Mouse (Mus musculus) liver, embryonic 11.5 days (tissue): ENCODE measurements around the gene Ampd3. TPM values are rescaled to one million over a fixed set of nuclear protein-coding genes. Genes with fewer than 3 reads are reported as not detected.

Experiments
- ATAC-seq: fragments of 200-750 bp; cut with Nextera tagmentation; replicated peaks from 2 replicates; pipeline ENCODE4 v1.8.0; 2017; ENCODE audit warnings: moderate number of reproducible peaks, mild to moderate bottlenecking, moderate TSS enrichment, moderate library complexity; ENCODE audit not compliant: low FRiP score
- DNase-seq: peaks from one replicate; pipeline ENCODE4 v3.0.0-alpha.2; 2017; ENCODE audit warnings: low spot score
- H3K27ac ChIP-seq: fragments of 300-500 bp; sonication (generic); 2 replicates; pipeline ENCODE4 v1.5.1; 2014; ENCODE audit warnings: mild to moderate bottlenecking, low read depth, low read length, control low read depth
- H3K27me3 ChIP-seq: fragments of 300-500 bp; sonication (generic); replicated peaks from 2 replicates; pipeline ENCODE4 v1.6.1; 2014; ENCODE audit warnings: low read length, mixed read lengths; ENCODE audit not compliant: control insufficient read depth, insufficient read depth
- H3K36me3 ChIP-seq: fragments of 300-500 bp; sonication (generic); 2 replicates; pipeline ENCODE4 v1.6.1; 2014; ENCODE audit warnings: mild to moderate bottlenecking, low read length, moderate library complexity, mixed read lengths; ENCODE audit not compliant: control insufficient read depth, insufficient read depth
- H3K4me1 ChIP-seq: fragments of 300-500 bp; sonication (generic); replicated peaks from 2 replicates; pipeline ENCODE4 v1.6.1; 2014; ENCODE audit warnings: low read length, mixed read lengths; ENCODE audit not compliant: control insufficient read depth, insufficient read depth
- H3K4me2 ChIP-seq: fragments of 300-500 bp; sonication (generic); 2 replicates; pipeline ENCODE4 v1.6.1; 2014; ENCODE audit warnings: mild to moderate bottlenecking, control low read depth, moderate library complexity
- H3K4me3 ChIP-seq: fragments of 300-500 bp; sonication (generic); 2 replicates; pipeline ENCODE4 v1.5.1; 2014; ENCODE audit warnings: low read depth, low read length, control low read depth
- H3K9ac ChIP-seq: fragments of 300-500 bp; sonication (generic); 2 replicates; pipeline ENCODE4 v1.6.1; 2014; ENCODE audit warnings: low read depth, low read length, control low read depth
- H3K9me3 ChIP-seq: fragments of 300-500 bp; sonication (generic); 2 replicates; pipeline ENCODE4 v1.6.1; 2016; ENCODE audit warnings: low read length, inconsistent platforms, mixed read lengths; ENCODE audit not compliant: control insufficient read depth
- WGBS: fragments of 180-500 bp; shearing (Covaris S2); extraction: QIAGEN DNeasy Blood & Tissue Kit; methylation state at CpG from one replicate; pipeline ENCODE4 v1.1.7; 2014; 5-methylcytosine and 5-hydroxymethylcytosine counted together
- polyA plus RNA-seq: library from polyadenylated mRNA; unstranded; fragments of >200 nt; fragmentation: Nextera tagmentation; extraction: Ambion mirVana; gene quantifications from 2 replicates; pipeline ENCODE4 v1.2.1, GENCODE M21; 2014

The Ampd3 gene
- polyA plus RNA-seq = 39.5 and 41.1 TPM in 2 replicates

GRCm38 (mm10) chr7:110768001-110768400 is at the start of gene Ampd3:
Gene Ampd3, plus strand, starts transcription at chr7:110768206.
- WGBS = 31% methylated on average over 16 of the region's 16 CpGs
- Histone ChIP-seq H3K27ac (no peak within 1 kb of the TSS), H3K9ac (peak within 1 kb of the TSS; percentile 77), H3K4me3 (peak within 1 kb of the TSS; percentile 69), H3K36me3 (no peaks in the 10 kb centered on the region), H3K9me3 (no peaks in the 10 kb centered on the region), H3K4me1 (peaks cover 40% of the 10 kb centered on the region), H3K27me3 (peaks cover 18% of the 10 kb centered on the region), H3K4me2 (peak within 1 kb of the TSS; percentile 99)
- DNase-seq (no peak), ATAC-seq (no peak)

GRCm38 (mm10) chr7:110718505-110718904 is 49.5 kb upstream of the Ampd3 start:
- Histone ChIP-seq H3K27me3 (no peaks in the 10 kb centered on the region), H3K9me3 (no peaks in the 10 kb centered on the region), H3K4me1 (no peaks in the 10 kb centered on the region), H3K36me3 (no peaks in the 10 kb centered on the region), H3K4me2 (no peak overlapping the region), H3K27ac (no peak overlapping the region), H3K4me3 (no peak overlapping the region), H3K9ac (no peak overlapping the region)
- WGBS = 75% methylated on average over 6 of the region's 6 CpGs
- no peak for DNase-seq
- no peak for ATAC-seq

GRCm38 (mm10) chr7:110719857-110720256 is 48.1 kb upstream of the Ampd3 start:
- ATAC-seq (no peak), DNase-seq (no peak)
- Histone ChIP-seq H3K4me1 (no peaks in the 10 kb centered on the region), H3K9me3 (no peaks in the 10 kb centered on the region), H3K36me3 (no peaks in the 10 kb centered on the region), H3K4me3 (no peak overlapping the region), H3K4me2 (no peak overlapping the region), H3K27me3 (no peaks in the 10 kb centered on the region), H3K27ac (no peak overlapping the region), H3K9ac (no peak overlapping the region)
- 67% methylated on average over 4 of the region's 4 CpGs for WGBS

DNA sequence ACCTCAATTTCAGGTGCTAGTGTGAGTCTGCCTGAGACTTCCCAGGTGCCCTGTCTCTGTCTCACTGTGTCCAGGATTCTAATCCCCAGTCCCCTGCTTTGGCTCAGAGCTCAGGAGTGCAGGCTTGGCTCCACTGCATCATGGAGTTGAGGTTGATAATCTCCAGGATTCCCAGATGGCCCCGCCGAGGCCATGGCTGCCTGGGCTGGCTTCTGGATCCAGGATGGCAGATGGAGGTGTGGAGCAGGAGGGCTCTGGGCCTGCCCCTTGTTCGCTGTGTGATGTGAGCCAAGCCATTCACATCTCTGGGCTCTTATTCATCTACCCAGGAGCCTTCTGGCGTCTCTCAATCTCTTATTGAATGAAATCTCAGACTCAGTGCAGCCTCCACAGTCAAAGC is 45.8 kb upstream of the Ampd3 start:
- ATAC-seq = no peak
- H3K27me3 ChIP-seq = no peaks in the 10 kb centered on the region
- no peak overlapping the region for H3K4me2 ChIP-seq
- DNase-seq = no peak
- H3K4me3 ChIP-seq = no peak overlapping the region
- H3K9me3 ChIP-seq = no peaks in the 10 kb centered on the region
- H3K4me1 ChIP-seq = no peaks in the 10 kb centered on the region
- no peaks in the 10 kb centered on the region for H3K36me3 ChIP-seq
- no peak overlapping the region for H3K27ac ChIP-seq
- WGBS = 69% methylated on average over 4 of the region's 4 CpGs
- no peak overlapping the region for H3K9ac ChIP-seq

DNA sequence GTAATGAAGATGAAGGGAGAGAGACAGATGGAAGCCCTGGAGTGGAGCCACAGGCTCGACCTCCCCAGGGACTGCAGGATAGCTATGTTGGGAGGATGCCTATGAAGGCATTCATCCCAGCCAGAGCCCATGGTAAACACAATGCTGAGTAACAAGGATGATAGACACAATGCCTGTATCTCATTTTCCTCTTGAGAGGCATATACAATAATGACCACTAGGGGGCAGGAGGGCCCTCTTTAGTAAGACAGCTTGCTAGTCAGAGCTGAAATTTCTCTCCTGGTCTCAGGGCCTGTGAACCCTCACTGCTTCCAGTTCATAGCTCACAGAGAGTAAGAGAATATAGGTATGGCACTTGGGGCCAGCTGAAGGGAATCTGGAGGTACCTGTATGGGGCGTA is 41.0 kb upstream of the Ampd3 start:
- ATAC-seq (0 out of 2 replicates have a peak, but pooled peaks have one; percentile 26), DNase-seq (no peak)
- Histone ChIP-seq H3K4me1 (no peaks in the 10 kb centered on the region), H3K9me3 (no peaks in the 10 kb centered on the region), H3K4me2 (no peak overlapping the region), H3K27ac (no peak overlapping the region), H3K4me3 (no peak overlapping the region), H3K9ac (no peak overlapping the region), H3K27me3 (no peaks in the 10 kb centered on the region), H3K36me3 (no peaks in the 10 kb centered on the region)
- 35% methylated on average over 2 of the region's 2 CpGs for WGBS

DNA sequence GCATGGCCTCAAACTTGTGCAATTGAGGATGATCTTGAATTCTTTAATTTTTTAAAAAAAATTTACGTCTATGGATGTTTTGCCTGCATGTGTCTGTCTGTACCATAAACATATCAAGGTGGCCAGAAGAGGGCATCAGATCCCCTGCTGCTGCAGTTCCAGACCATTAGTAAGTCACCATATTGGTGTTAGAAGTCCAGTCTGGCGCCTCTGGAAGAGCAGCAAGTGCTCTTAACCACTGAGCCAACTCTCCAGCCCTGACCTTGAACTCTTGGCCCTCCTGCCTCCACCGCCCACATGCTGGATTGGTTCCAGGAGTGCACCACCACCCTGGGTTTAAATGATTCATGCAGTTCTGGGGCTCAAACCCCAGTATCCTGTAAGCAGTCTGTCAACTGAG is 39.1 kb upstream of the Ampd3 start:
- no peak for DNase-seq

DNA sequence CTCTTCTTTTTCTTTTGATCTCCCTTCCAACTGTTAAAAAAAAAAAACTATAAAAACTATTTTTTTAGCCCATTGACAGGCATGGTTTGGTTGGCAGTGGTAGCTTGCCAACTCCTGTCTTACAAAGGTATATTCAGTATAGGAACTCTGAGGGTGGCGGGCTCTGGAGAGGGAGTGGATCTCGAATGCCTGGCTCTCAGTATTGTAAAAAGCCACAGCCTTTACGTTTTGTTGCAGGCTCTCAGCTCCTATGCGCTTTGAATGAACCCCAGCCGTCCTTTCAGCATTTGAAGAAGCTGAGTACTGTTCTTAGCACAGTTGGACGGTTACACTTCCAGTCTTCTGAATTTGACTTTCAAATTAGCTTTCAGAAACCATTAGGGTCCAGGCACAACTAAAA is 38.7 kb upstream of the Ampd3 start:
- no peaks in the 10 kb centered on the region for H3K4me1 ChIP-seq
- H3K4me3 ChIP-seq = no peak overlapping the region
- H3K27me3 ChIP-seq = no peaks in the 10 kb centered on the region
- no peak overlapping the region for H3K4me2 ChIP-seq
- no peak for DNase-seq
- ATAC-seq = no peak
- WGBS = 79% methylated on average over 6 of the region's 6 CpGs
- no peak overlapping the region for H3K27ac ChIP-seq
- H3K9ac ChIP-seq = no peak overlapping the region
- no peaks in the 10 kb centered on the region for H3K9me3 ChIP-seq
- no peaks in the 10 kb centered on the region for H3K36me3 ChIP-seq

More for the DNA sequence above, 39.1 kb upstream of the Ampd3 start:
- no peaks in the 10 kb centered on the region for H3K36me3 ChIP-seq
- H3K27me3 ChIP-seq = no peaks in the 10 kb centered on the region
- ATAC-seq = no peak
- no peaks in the 10 kb centered on the region for H3K9me3 ChIP-seq
- H3K4me1 ChIP-seq = no peaks in the 10 kb centered on the region
- H3K27ac ChIP-seq = no peak overlapping the region
- no peak overlapping the region for H3K4me2 ChIP-seq
- H3K9ac ChIP-seq = no peak overlapping the region
- WGBS = 48% methylated on average over 3 of the region's 3 CpGs
- no peak overlapping the region for H3K4me3 ChIP-seq

DNA sequence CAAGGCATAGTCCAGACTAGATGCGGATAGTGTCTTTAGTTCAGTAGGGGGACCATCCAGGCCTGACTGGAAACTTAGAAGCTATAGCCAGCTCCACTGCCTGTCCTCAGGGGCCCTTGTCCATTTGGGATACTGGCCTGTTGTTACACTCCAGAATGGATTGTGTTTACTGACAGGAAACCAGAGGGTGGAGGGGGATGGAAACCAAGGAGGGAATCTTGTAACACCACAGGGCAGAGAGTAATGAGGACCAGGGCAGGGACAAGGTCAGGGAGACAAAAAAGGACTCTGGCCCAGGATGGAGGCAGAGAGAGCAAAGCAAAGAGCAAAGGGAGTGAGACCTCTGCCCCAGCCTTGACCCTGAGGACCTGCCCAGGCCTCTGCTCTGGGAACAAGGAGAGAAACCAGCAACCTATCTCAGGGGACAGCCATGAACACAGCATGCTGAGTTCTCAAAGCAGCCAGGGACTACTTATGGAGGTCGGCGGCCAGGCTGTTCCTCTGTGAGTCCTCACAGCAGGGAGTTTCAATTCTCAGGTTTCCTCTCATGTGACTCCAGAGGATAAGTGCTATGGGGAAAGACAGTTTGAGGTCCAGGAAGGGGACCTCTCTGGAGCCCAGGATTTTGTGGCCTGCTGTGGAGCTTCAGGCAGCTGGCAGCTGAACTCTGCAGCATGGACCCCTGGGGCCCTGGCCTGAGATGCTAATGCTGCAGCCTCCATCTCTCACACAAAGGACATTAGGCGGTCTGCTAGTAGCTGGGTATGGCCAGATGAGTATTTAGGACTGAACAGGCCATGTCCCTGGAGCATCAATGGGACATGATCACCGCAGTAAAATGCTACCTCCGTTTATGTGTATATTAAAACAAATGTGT is 36.7 kb upstream of the Ampd3 start:
- H3K27ac ChIP-seq = no peak overlapping the region
- WGBS = 72% methylated on average over 6 of the region's 6 CpGs
- H3K4me2 ChIP-seq = no peak overlapping the region
- no peak overlapping the region for H3K4me3 ChIP-seq
- no peaks in the 10 kb centered on the region for H3K4me1 ChIP-seq
- no peak overlapping the region for H3K9ac ChIP-seq
- DNase-seq = no peak
- ATAC-seq = no peak
- no peaks in the 10 kb centered on the region for H3K9me3 ChIP-seq
- H3K27me3 ChIP-seq = no peaks in the 10 kb centered on the region
- no peaks in the 10 kb centered on the region for H3K36me3 ChIP-seq
